Mouse (Mus musculus) ES-E14 (cell line): ENCODE results near the gene Prickle1. TPM values are rescaled to one million over a fixed set of nuclear protein-coding genes. Genes with fewer than 3 reads are reported as not detected.
A peak's percentile ranks its signal among the peaks of the same experiment; 100 is the strongest.

Source experiments
- DNase-seq: peaks from one replicate; pipeline ENCODE4 v3.0.0-alpha.2; 2013; ENCODE audit warnings: low read depth, low spot score
- H3K27ac ChIP-seq: 2 replicates; pipeline ENCODE4 v1.5.1; 2012; ENCODE audit warnings: low read depth, mild to moderate bottlenecking, low read length, moderate library complexity, mixed read lengths; ENCODE audit not compliant: poor library complexity, insufficient read depth, severe bottlenecking
- H3K36me3 ChIP-seq: 2 replicates; pipeline ENCODE4 v1.6.1; 2012; ENCODE audit warnings: mild to moderate bottlenecking, low read length, moderate library complexity, mixed read lengths; ENCODE audit not compliant: control insufficient read depth, poor library complexity, insufficient read depth, severe bottlenecking
- H3K4me1 ChIP-seq, 2 experiments: fragments of 150-350 bp in 1 of 2; sonication (generic) in 1 of 2; 2 replicates each; pipeline ENCODE4 v1.6.1; 2012; ENCODE audit warnings: low read length in 2 of 2, mild to moderate bottlenecking in 1 of 2, mixed read lengths in 1 of 2; ENCODE audit not compliant: control insufficient read depth in 2 of 2, insufficient read depth in 2 of 2, poor library complexity in 1 of 2
- H3K4me3 ChIP-seq, 2 experiments: fragments of 150-350 bp in 1 of 2; sonication (generic) in 1 of 2; 2 replicates each; pipeline ENCODE4 v1.5.1; 2012; ENCODE audit warnings: low read length in 2 of 2, low read depth in 1 of 2, mild to moderate bottlenecking in 1 of 2, mixed read lengths in 1 of 2; ENCODE audit not compliant: insufficient read depth in 1 of 2, poor library complexity in 1 of 2, severe bottlenecking in 1 of 2
- H3K9ac ChIP-seq: 2 replicates; pipeline ENCODE4 v1.6.1; 2012; ENCODE audit warnings: low read depth, mild to moderate bottlenecking, low read length, mixed read lengths; ENCODE audit not compliant: poor library complexity, insufficient read depth, severe bottlenecking
- H3K9me3 ChIP-seq: fragments of 150-350 bp; sonication (generic); 2 replicates; pipeline ENCODE4 v1.6.1; 2012; ENCODE audit warnings: low read depth, mild to moderate bottlenecking, low read length; ENCODE audit not compliant: control insufficient read depth, insufficient read depth
- CHD2 ChIP-seq: IDR thresholded peaks from 2 replicates; pipeline ENCODE4 v1.6.1; 2014; ENCODE audit warnings: mild to moderate bottlenecking, low read depth, low read length, inconsistent platforms
- HCFC1 ChIP-seq: IDR thresholded peaks from 2 replicates; pipeline ENCODE4 v1.6.1; 2012; ENCODE audit warnings: low read length, inconsistent platforms, borderline replicate concordance; ENCODE audit not compliant: insufficient read depth
- MAFK ChIP-seq: IDR thresholded peaks from 2 replicates; pipeline ENCODE4 v1.6.1; 2014; ENCODE audit warnings: mild to moderate bottlenecking, low read depth, low read length, inconsistent platforms; ENCODE audit not compliant: insufficient read depth
- ZC3H11A ChIP-seq: IDR thresholded peaks from 2 replicates; pipeline ENCODE4 v1.6.1; 2012; ENCODE audit warnings: low read depth, mild to moderate bottlenecking, inconsistent platforms, low read length, borderline replicate concordance
- ZNF384 ChIP-seq: IDR thresholded peaks from 2 replicates; pipeline ENCODE4 v1.6.1; 2012; ENCODE audit warnings: low read depth, low read length, inconsistent platforms
- in situ Hi-C, 2 experiments: fragments of 600-800 bp; cut with MboI; formaldehyde crosslinking; loops; one replicate each; pipeline ENCODE4 v1.15.1; 2025; ENCODE audit warnings: low sequenced_read_pairs in 2 of 2, inconsistent platforms in 1 of 2; ENCODE audit not compliant: unreplicated experiment in 2 of 2
- total RNA-seq: library from RNA; depleted of rRNA; stranded (reverse); fragments of 300-350 nt; gene quantifications from 2 replicates; pipeline ENCODE4 v1.2.3, GENCODE M21; 2012; rRNA removed

Gene Prickle1
- 3.1 and 7.7 TPM in 2 replicates for total RNA-seq

DNA sequence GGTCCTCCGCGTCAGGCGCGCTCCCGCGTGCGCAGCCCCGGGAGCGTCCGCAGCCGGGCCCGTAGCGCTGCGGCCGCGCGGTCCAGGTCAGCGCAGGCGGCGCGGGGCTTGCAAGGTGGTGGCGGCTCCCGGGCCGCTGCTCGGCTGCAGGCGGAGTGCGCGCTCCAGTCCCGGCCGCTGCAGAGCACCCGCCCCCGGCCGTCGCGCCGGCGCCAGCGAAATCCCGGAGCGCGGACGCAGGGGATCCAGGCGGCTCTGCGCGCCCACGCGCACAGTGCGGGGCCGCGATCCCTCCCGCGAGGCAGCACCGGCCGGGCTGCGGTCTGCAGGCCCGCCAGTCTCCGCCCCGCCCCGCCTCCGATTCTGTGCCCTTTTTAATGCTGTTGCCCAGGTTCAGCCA is at the start of gene Prickle1:
Prickle1 (minus strand) TSS at position 146 of the 400 bp plus-strand sequence.
- Histone ChIP-seq H3K9ac (peak within 1 kb of the TSS; percentile 71), H3K36me3 (no peaks in the 10 kb centered on the region), H3K4me3 (peak within 1 kb of the TSS; percentile 75 to 90), H3K9me3 (no peaks in the 10 kb centered on the region), H3K4me1 (no peaks in the 10 kb centered on the region), H3K27ac (no peak within 1 kb of the TSS)
- in situ Hi-C loops: loop anchor here (25.0 kb wide), 1 partner anchor 617 kb away; no protein-coding TSS in a partner anchor
- TF ChIP-seq HCFC1 (peak; percentile 36; the same call in 1 of the 2 replicates), CHD2 (no peak)
- DNase-seq: peak; percentile 51

DNA sequence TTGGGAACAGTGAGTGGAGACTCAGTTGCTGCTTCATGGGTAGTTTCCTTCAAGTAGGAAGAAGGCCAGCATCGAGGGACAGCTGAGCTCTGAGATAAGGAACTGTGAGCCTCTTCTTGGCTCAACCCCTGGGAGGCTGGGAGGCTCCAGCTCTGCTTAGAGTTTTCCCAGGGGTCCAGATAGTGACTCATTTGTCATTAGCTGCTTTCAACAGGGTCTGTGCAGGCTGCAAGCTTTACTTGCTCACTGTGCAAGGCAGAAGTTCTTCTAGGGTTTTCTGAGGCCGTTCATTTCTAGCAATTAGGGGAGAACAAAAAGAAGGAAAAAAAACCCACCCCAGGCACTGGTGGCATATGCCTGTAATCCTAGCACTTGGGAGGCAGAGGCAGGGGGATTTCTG is 44.5 kb upstream of the Prickle1 start:
- Histone ChIP-seq H3K9ac (no peak overlapping the region), H3K36me3 (no peaks in the 10 kb centered on the region), H3K4me1 (no peaks in the 10 kb centered on the region), H3K9me3 (no peaks in the 10 kb centered on the region), H3K4me3 (no peak overlapping the region), H3K27ac (no peak overlapping the region)
- DNase-seq: no peak
- TF ChIP-seq CHD2 (no peak), MAFK (no peak), HCFC1 (no peak), ZC3H11A (no peak), ZNF384 (no peak)
- in situ Hi-C loops: no loop called here

DNA sequence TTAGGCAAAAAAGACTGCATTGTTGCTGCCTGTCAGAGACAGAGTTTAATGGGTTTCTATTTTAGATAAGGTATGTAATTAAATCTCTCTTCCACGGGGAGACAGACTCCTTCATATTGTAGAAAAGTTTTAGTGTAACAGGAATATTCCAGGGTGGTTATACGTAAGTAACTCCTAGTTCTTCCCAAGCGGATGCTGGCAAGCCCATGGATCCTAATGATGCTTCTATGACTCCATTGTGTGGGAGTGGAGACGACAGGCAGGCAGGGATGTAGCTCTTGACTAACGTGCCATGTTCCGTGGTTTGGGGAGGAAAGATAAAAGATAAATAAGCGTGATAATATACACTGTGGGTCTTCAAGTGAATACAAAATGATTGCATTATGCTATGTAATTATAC is 41.3 kb upstream of the Prickle1 start:
- Histone ChIP-seq H3K4me1 (no peaks in the 10 kb centered on the region), H3K4me3 (no peak overlapping the region), H3K27ac (no peak overlapping the region), H3K36me3 (no peaks in the 10 kb centered on the region), H3K9me3 (no peaks in the 10 kb centered on the region), H3K9ac (no peak overlapping the region)
- DNase-seq: no peak
- TF ChIP-seq ZC3H11A (no peak), CHD2 (no peak), MAFK (no peak), ZNF384 (no peak), HCFC1 (no peak)
- in situ Hi-C loops: no loop called here

DNA sequence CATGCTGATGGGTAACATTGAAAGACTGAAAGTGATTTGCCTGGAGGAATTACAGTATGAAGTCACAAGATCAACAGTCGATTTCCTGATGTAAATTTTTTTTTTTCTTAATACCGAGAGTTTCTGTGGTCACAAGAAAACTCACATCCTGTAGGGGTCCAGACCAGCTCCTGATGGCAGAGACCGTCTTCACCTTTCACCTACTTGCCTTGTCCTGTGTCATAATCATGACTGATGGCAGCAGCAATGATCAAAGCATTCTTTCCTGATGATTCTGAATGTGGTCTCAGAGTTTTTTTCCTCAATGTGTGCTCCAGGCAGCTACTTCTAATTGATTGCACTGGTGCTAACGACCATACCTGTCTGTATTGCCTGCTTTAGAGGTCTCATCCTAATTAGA is 39.9 kb upstream of the Prickle1 start:
- in situ Hi-C loops: no loop called here
- no peak for DNase-seq
- H3K4me1 ChIP-seq: no peaks in the 10 kb centered on the region
- TF ChIP-seq ZNF384 (no peak), ZC3H11A (no peak), MAFK (no peak)
- no peaks in the 10 kb centered on the region for H3K36me3 ChIP-seq
- no peak overlapping the region for H3K27ac ChIP-seq
- H3K4me3 ChIP-seq: no peak overlapping the region
- no peaks in the 10 kb centered on the region for H3K9me3 ChIP-seq
- H3K9ac ChIP-seq: no peak overlapping the region

DNA sequence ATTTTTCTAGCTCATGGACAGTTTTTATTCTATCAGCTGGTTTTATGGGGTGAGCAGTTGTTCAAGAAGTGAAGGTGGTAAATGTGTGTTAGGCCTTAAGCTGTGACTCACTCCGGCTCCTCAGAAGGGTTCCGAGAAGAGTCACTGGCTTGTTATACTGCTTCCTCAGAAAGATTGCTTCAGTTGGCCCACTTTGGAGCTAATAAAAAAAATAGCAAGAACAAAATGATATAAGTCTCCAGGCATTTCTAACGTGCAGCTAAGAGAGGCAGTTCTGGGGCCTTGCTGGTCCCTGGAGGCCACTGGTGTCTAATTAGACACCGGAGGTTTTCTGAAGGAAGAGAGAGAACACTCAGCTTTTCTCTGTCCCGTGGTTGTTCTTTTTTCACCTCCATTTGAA is 38.8 kb upstream of the Prickle1 start:
- Histone ChIP-seq H3K4me3 (no peak overlapping the region), H3K36me3 (no peaks in the 10 kb centered on the region), H3K4me1 (no peaks in the 10 kb centered on the region), H3K27ac (no peak overlapping the region), H3K9ac (no peak overlapping the region), H3K9me3 (no peaks in the 10 kb centered on the region)
- TF ChIP-seq ZNF384: no peak
- TF ChIP-seq CHD2: no peak
- no peak for TF ChIP-seq ZC3H11A
- no peak for TF ChIP-seq MAFK
- no peak for TF ChIP-seq HCFC1
- in situ Hi-C loops: no loop called here
- no peak for DNase-seq
